Comparison of ENCODE assay signal across 8 mouse cellular contexts in the genomic region with DNA sequence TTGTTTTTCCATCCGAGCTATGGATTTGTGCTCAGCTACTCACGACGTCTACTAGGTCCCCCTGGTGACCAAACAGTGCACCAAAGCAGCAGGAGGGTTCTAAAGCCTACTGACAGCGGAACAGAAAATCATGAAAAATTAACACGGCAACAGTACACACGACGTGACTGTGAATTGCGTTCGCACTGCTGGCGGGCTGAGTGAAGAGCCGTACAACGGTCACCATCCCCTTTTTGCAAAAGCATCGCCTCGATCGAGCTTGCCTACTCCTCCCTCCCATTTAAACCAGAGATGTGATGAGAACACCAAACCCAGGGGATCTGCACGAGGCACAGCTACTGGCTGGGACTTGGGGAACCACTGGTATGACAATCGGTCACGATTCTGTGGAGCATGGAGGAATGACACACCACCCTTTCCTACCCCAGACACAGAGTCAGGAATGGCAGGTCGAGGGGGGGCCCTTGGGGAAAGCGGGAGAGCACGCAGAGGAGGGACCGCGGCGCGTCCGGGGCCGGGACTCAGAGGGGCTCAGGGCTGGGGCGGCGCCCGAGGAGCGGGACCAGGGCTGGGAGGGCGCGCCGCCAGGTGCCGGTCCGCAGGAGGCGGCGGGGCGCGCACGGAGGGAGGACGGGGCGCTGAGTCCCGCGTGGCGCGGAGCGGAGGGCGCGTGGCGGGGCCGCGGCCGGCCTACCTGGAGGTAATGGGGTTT. TPM values are rescaled to one million over a fixed set of nuclear protein-coding genes. Genes with fewer than 3 reads are reported as not detected.
DNase-seq lines count a peak whose midpoint lies in the region; ATAC-seq lines count a peak whose summit lies in the region.

No protein-coding gene starts in this region.

- 1% methylated on average over 47 of the region's 54 CpGs for WGBS in limb, embryonic 10.5 days
- 0% methylated on average over 42 of the region's 54 CpGs for WGBS in midbrain, embryonic 11.5 days

- peak overlapping the region; percentile 77 for H3K4me2 ChIP-seq in midbrain, embryonic 11.5 days

- H3K9me3 ChIP-seq in limb, embryonic 10.5 days (replicated peaks), result no peaks in the 10 kb centered on the region
- no peaks in the 10 kb centered on the region for H3K9me3 ChIP-seq in midbrain, embryonic 11.5 days (ENCODE audit: control insufficient read depth, low read length)

- peak; percentile 32 to 65 for DNase-seq in urinary bladder, adult 18-20 months (ENCODE audit: low spot score in 2 of 2)
- DNase-seq in urinary bladder, postnatal 10 days (ENCODE audit: low spot score), result no peak
- peak; percentile 49 for DNase-seq in embryo, embryonic 11.5 days (ENCODE audit: low read depth, low spot score)
- DNase-seq in kidney, adult 18-20 months, result peak; percentile 79
- DNase-seq in limb, embryonic 10.5 days (ENCODE audit: low spot score), result peak; percentile 80
- peak; percentile 95 for DNase-seq in midbrain, embryonic 11.5 days (ENCODE audit: low spot score, missing footprints)
- DNase-seq in right cerebral cortex, postnatal 4 days, result peak; percentile 35

- peaks cover 10% of the 10 kb centered on the region for H3K4me1 ChIP-seq in limb, embryonic 10.5 days
- peaks cover 4% of the 10 kb centered on the region; the same call in 1 of the 2 replicates for H3K4me1 ChIP-seq in midbrain, embryonic 11.5 days (ENCODE audit: control insufficient read depth, insufficient read depth, low read length)

- no peaks in the 10 kb centered on the region for H3K36me3 ChIP-seq in limb, embryonic 10.5 days
- H3K36me3 ChIP-seq in midbrain, embryonic 11.5 days (ENCODE audit: control insufficient read depth, insufficient read depth, low read length), result no peaks in the 10 kb centered on the region

- H3K9ac ChIP-seq in midbrain, embryonic 11.5 days (ENCODE audit: low read length), result peak overlapping the region; percentile 85

- peak; percentile 61 for ATAC-seq in granulocyte monocyte progenitor cell, adult 5-6 weeks (replicated peaks; ENCODE audit: poor library complexity, severe bottlenecking)
- peak; percentile 87 for ATAC-seq in midbrain, embryonic 11.5 days (ENCODE audit: low FRiP score)

- H3K27ac ChIP-seq in limb, embryonic 10.5 days, result peak overlapping the region; percentile 92
- peak overlapping the region; percentile 79 for H3K27ac ChIP-seq in midbrain, embryonic 11.5 days (ENCODE audit: low read depth, low read length)

- H3K4me3 ChIP-seq in limb, embryonic 10.5 days, result peak overlapping the region; percentile 82
- peak overlapping the region; percentile 81 for H3K4me3 ChIP-seq in midbrain, embryonic 11.5 days (ENCODE audit: low read depth, low read length)

- no peaks in the 10 kb centered on the region for H3K27me3 ChIP-seq in limb, embryonic 10.5 days (ENCODE audit: low read depth, poor library complexity, severe bottlenecking)
- no peaks in the 10 kb centered on the region for H3K27me3 ChIP-seq in midbrain, embryonic 11.5 days (ENCODE audit: control insufficient read depth, insufficient read depth, low read length)

RNA-seq across cellular contexts. Expression of a gene that starts 0.5 kb away (rescaled TPM):
- 21.8 and 32.0 TPM in 2 replicates for total RNA-seq in granulocyte monocyte progenitor cell, adult 5-6 weeks (2014; fragmentation: Nextera tagmentation)
- total RNA-seq in granulocyte monocyte progenitor cell, adult 5-6 weeks (2017), result 16.8 and 22.9 TPM in 2 replicates
- 10.8 and 15.8 TPM in 2 replicates for polyA plus RNA-seq in limb, embryonic 10.5 days (2016; fragmentation: Nextera tagmentation; extraction: Ambion mirVana)
- 22.9 and 25.1 TPM in 2 replicates for polyA plus RNA-seq in midbrain, embryonic 11.5 days (2014; fragmentation: Nextera tagmentation; extraction: Ambion mirVana)
